Mouse (Mus musculus): ENCODE measurements around the gene Dnajc16.

The Dnajc16 gene

DNA sequence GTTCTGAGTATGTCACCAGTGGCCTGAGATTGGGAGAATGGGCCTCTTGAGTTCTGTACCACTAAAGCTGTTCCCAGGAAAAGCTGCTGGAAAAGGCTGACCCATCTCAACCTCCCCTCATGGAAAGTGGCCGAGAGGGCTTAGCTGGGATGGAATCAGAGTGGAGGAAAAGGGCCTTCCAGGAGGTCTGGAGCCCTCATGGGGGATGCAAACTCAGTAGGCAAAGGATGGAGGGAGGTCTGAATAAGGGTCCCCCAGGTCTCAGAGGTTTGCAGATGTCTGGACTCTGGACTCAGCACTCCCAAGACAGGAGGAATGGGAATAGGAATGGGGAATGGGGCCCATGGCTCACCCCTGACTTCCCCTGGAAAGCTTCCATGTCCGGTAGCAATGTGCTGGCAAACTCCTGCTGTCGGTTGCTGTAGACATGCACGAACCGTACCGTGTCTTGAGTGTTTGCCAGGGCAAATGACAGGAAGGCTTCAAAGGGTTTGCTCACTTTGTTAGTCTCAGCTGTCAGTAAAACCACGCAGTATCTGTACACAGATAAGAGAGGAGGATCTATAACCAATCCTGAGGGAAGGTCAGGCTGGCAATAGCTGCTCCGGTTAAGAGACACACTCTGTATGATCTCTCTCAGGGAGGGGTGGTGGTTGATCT, 21.1 kb downstream of the Dnajc16 start:
- in situ Hi-C loops (cut with MboI; ENCODE audit: unreplicated experiment in 2 of 2), result no loop called here

DNA sequence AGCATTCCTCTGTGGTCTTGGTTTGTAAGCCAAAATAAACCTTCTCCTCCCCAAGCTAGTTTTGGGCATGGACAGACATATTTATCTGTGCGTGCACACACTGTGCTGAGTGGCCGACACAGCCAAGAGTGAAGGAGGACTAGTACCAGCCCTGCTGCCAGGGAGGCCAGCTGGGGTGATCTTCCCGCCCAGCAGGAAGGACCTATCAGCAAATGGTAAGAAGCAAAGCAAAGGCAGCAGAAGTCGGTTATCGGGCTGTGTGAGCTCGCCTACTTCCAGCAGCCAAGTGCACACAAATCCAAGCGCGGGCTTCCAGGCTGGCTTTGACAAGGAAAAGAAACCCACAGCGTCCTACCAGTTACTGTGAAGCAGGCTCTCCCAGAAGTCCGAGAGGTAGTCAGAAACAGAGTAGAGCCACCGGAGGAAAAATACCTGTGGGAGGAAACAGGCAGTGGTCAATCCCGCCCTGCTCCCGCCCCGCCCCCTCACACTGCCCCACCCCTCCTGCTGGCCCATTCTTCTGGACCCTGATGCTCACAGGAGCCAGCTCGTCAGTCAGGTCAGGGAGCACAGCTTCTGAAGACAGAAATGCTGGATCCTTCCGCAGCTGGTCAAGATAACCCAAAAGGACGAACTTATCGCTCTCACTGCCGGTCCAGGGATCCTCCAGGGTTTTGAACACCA, 23.2 kb downstream of the Dnajc16 start:
- in situ Hi-C loops (cut with MboI; ENCODE audit: unreplicated experiment in 2 of 2), result no loop called here

DNA sequence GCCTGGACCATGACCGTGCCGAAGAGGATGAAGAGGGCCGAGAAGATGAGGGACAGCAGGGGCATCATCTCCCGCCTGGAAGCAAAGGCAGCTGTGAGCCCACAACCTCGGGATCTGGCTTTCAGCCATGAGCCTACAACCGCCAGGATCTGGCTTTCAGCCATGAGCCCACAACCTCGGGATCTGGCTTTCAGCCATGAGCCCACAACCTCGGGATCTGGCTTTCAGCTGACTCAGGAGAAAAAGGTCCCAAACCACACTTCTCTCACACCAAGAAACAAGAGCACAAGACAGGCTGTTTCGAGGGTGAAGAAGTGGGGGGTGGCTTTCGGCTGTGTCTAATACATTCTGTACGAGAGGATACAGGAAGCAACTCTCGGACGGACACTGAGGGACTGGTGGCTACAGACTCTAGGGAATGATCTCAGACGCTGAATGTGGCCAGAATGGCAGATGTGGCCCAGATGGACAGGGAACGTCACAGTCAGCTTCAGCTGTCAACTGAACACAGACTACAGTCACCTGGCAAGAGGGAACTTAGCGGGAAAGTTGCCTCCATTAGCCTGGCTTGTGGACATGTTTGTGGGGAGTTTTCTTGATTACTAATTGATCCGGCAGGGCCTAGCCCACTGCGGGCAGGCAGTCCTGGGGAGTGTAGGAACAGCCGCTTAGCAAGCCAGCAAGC, 23.9 kb downstream of the Dnajc16 start:
- in situ Hi-C loops (cut with MboI; ENCODE audit: unreplicated experiment in 2 of 2), result no loop called here

DNA sequence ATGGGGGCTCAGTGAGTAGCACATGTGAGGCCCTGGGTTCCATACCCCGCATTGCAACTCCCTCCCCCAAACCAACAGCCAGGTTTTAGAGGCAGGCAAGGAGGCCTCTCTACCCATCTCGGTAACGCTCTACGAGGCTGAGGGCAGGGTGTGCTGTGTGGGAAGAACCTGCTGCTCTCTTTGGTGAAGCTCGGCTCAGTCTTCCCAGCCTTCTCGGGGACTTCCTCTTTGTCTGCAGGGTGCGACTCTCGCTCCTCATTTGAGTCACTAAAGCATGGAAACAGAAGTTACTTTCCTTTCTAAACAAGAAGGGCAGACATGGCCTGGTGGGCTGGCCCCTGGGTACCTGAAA, 24.4 kb downstream of the Dnajc16 start:
- in situ Hi-C loops (cut with MboI; ENCODE audit: unreplicated experiment in 2 of 2), result no loop called here

DNA sequence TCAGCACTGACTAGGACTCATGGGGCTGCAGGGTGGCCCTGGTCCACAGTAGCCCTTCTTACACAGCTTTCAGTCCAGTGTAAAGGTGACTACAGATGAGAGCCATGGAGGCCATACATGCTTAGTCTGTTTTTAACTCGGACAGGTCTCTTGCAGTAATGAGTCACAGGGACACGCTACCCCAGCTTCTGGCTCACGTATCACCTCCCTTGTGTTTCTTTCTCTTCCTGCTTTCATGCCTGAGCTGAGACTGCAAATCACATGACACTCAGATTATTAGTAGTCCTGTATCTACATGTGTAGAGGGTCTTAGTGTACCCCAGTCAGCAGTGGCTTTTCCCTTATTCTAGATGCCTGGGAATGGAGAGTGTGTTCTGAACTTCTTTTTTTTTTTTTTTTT, 25.7 kb downstream of the Dnajc16 start:
- in situ Hi-C loops (cut with MboI; ENCODE audit: unreplicated experiment in 2 of 2), result no loop called here

DNA sequence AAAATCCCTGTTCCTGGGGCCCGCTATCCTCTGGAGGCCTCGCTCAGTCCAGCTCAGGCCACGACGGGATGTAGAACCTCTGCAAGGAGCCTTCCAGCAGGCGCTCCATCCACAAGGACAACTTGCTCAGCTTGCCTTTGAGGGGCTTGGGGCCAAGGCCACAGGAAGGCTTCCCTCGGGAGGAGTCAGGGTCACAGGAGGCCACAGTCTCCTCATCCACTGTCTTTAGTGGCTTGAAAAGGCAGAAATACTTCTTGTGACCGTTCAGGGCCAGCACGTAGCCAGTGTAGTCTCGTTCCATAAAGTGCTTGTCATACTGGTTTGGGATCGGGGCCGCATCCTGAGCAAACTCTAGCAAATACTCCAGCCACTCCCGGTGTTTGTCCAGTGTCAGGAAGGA, 27.3 kb downstream of the Dnajc16 start:
- in situ Hi-C loops (cut with MboI; ENCODE audit: unreplicated experiment in 2 of 2), result no loop called here

DNA sequence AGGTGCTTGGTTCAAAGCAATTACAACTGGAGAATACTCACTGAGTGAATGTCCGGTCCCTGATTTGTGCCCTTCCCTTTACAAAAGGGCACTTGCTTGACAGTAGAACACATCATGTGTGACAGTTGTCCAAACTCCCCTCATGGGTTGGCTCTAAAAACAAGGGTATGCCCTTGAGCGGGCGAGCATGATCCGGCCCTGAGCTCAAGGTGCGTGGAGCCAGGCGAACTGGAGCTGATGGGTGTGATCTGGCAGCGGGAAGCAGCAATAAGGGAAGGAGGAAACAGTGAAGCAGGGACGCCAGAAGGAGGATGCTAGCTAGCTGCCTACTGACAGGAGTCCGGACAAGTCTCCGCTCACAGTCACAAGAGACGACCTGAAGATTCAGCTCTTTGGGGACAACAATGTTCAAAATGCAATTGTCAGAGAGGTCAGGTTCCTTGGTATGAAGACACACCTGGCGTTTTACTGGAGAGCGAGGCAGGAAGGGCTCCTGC, 28.6 kb downstream of the Dnajc16 start:
- in situ Hi-C loops (cut with MboI; ENCODE audit: unreplicated experiment in 2 of 2), result no loop called here

DNA sequence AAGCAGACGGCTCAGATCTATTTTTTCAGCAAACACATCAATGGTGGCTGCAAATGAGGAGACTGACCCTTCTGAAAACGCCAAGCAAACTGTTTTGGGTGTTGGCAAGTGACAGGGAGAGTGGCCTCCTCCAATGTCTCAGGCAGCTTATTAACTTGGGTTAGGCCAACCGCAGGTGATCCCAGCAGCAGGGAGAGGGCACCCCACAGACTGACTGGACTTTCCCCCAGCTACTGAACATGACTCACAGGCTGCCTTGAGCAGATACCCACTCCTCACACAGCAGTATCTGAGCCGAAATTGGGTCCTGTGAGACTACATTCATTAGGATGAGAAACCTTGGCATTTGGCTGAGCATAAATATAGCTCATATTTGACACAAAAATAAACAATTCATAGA, 29.8 kb downstream of the Dnajc16 start:
- in situ Hi-C loops (cut with MboI; ENCODE audit: unreplicated experiment in 2 of 2), result no loop called here

DNA sequence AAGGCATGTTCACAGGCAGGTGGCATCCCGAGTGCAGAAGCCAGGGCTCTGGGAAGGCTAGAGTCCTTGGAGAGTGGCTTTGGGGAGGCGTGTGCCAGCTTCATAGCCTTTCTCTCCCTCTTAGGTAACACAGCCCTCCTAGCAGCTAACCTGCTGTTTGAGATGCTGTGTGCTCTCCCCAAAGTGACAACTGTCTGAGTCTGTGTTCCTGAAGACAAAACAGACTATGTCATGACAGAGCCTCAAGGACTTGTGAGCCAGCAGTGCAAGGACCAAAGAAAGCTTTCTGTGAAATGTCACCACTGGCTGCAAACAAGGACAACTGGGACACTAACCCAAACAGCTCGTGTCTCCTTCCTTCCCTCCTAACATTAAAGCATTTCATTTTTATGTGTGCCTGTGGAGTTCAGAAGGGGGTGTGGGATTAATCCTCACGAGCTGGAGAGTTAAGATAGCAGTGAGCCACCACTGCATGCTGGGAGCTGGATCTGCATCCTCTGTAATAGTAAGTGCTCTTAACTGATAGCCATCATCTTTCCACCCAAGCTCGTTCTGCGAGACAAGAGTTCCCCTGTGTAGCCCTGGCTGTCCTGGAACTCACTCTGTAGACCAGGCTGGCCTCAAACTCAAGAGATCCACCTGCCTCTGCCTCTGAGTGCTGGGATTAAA, 31.7 kb downstream of the Dnajc16 start:
- in situ Hi-C loops (cut with MboI; ENCODE audit: unreplicated experiment in 2 of 2), result no loop called here

DNA sequence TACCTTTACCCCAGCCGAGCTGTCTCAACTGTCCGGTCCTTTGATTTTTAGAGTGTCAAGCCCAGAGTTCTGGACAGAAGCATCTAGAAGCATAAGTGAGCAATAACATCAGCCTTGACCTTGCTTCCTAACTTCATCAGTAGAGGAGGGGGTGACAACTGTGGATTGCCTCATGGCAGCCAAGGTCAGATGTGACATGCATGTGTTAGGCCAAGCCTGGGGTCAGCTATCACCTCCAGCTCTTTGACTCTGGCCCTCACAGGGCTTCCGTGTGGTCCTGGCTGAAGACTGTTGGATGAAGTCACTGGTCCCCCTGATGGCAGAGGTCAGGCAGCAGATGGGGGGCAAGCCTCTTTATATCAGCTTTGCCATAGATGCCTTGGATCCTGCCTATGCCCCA, 33.6 kb downstream of the Dnajc16 start:
- in situ Hi-C loops (cut with MboI; ENCODE audit: unreplicated experiment in 2 of 2), result no loop called here

DNA sequence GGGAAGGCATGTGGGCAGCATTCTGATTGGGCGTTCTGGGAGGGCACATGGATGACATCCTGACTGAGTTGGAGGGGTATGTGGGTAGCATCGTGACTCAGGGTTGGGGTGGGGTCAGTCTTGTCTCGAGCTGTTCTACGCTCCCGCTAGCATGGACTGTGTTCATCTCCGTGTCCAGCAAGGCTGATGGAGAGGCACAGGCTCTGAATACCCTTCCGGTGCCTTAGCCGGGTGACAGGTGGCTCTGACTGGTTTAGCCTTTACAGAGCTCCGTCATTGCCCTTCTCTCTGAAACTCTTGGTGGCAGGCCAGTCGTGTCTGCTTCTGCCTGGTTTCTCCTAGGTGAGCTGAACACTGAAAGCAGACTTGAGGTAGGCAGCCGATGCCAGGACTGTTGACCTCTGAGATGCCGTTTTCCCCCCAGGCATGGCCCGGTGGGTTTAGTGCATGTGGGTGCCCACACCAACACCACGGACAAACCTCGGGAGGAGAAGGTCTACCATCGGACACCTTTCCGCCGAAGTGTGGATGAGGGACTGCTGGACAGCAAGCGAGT, 35.3 kb downstream of the Dnajc16 start:
- in situ Hi-C loops (cut with MboI; ENCODE audit: unreplicated experiment in 2 of 2), result no loop called here

DNA sequence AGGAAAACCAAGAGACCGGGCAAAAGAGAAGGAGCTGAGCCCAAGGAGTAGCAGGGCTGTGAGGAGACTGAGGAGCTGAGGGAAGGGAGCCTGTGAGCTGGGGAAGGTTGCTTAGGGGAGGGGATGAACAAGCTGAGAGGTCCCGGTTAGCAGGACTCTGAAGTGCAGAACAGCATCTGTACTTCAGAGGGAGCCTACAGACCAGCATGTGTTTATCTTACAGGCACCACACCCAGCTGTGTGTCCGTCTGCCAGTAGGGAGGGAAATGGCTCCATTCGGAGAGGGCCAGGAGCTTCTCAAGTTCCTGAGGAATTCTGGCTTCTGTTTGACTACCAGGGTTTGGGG, 38.7 kb downstream of the Dnajc16 start:
- in situ Hi-C loops (cut with MboI; ENCODE audit: unreplicated experiment in 2 of 2), result no loop called here

DNA sequence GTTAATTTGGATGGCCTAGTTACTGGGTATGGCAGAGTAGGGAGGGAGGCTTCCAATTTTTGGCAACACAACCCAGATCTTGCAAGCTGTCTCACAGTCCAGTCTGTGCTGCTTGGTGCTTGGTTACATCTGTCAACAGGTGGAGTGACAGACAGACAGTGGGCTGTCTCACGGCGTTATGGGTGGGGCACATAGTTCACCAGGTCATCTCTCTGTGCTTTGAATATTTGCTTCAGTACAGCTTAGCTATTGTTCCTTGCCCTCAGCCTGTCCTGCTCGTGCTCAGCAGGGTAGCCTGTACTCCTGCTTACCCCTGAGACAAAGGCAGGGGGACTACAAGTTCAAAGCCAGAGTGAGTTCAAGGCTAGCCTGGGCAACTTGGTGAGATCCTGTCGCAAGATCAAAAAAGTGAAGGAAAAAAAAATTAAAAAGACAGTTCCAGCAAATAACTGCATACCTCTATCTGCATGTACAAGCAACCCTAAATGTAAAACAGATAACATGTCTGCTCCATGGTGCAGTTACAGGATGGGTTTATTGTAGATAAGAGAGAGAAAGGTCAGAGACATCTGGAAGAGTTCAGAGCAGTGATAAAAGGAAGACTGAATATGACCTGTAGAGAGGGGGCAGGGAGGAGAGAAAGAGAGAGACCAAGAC, 39.2 kb downstream of the Dnajc16 start:
- in situ Hi-C loops (cut with MboI; ENCODE audit: unreplicated experiment in 2 of 2), result no loop called here

DNA sequence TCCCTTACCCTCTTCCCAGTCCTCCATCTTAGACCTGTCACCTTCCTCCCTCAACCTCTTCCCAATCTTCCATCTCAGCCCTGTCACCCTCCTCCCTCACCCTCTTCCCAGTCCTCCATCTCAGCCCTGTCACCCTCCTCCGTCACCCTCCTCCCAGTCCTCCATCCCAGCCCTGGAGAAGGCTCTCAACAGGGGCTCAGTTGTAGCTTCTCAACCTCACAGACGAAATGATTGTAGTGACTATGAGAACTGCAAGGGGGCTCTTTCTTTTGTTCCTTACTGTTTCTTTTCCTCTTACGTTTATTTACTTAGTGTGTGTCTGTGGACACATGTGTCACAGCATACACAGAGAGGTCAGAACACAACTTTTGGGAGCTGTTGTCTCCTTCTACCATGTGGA, 39.9 kb downstream of the Dnajc16 start:
- in situ Hi-C loops (cut with MboI; ENCODE audit: unreplicated experiment in 2 of 2), result no loop called here

DNA sequence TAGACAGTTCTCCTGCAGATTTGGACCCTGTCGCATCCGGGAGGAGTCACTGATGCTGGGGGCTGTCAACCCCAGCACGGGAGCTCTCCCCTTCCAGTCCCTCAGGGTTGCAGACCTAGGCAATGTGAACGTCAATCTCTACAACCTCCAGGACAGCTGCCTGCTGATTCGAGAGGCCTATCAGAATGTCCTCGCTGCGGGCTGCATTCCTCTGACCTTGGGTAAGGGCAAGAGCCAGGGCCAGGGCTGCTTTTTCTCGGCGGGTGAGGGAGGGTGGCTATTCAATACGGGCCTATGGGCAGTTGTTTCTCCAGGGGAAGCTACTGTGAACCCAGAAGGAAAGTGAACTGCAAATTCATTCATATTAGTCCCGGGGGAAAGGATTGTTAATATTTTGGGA, 41.2 kb downstream of the Dnajc16 start:
- in situ Hi-C loops (cut with MboI; ENCODE audit: unreplicated experiment in 2 of 2), result no loop called here

DNA sequence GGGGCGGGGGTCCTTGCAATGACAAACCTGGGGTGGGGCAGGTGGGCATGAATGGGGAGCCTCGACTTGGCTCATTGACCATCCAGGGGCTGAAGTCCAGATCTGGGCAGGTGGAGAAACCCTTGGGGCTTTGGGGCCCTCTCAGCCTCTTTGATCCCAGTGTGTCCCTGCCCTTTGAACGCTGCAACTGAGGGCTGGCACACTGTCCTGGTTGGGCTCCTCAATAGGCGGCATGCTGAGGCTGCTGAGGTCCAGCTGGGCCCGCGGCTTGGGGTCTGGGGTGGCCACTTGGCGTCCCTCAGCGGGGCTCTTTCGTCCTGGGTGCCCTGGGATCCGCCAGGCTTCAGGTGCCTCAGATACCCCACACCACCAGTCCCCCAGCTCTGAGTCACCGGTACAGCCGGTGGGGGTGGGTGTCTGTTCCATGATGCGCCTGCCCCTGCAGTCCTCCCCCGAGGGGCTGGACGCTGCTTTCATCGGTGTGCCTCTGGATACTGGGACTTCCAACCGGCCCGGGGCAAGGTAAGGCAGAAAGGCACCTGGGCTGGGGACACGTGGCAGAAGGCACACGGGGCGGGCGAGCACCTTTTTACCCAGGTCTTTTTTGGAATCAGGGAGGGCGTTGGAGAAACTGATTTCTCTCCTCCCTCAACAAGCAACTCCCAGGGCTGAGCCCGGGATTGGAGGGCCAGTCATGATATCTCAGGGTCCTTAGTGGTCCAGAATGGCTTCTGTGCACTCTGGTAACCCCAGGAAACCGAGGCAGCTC, 44.0 kb downstream of the Dnajc16 start, which contains the start of gene Agmat:
Agmat (plus strand) TSS at position 95 of the 769 bp plus-strand sequence.
- in situ Hi-C loops (cut with MboI; ENCODE audit: unreplicated experiment in 2 of 2), result no loop called here

DNA sequence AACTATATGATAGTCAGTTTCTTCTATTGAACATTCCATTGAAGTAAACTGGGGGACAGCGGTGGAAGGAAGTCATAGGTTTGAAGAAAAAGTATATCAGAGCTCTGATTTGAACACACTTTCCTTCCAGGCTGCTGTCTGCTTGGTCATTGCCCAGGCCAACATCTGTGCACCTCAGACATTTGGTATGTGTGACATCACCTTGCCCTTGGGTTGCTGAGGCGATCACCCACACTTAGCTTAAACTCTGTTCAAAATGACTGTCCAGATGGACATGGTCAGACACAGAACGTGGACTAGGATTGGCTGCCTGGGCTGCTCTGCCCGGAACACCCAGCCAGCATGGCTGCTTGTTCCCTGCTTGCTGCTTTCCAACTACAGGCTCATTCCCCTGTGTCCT, 48.4 kb downstream of the Dnajc16 start:
- in situ Hi-C loops (cut with MboI; ENCODE audit: unreplicated experiment in 2 of 2), result no loop called here

DNA sequence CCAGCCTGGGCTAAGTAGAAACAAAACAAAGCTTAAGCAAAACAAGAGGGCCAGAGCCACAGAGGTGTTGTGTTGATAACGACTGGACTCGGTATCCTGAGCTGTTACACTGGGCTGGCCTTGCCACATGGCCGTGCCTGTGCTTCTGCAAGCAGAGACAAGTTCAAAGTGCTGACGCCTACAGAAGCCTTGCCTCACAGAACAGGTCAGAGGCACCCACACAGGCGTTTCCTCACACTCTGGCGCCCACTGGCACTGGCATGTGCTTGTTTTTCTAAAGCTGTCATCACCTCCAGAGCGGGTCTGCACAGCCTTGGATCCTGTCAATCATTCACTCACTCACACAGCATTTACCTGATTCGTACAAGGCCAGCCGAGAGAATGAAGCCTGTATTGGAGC, 48.9 kb downstream of the Dnajc16 start:
- in situ Hi-C loops (cut with MboI; ENCODE audit: unreplicated experiment in 2 of 2), result no loop called here

DNA sequence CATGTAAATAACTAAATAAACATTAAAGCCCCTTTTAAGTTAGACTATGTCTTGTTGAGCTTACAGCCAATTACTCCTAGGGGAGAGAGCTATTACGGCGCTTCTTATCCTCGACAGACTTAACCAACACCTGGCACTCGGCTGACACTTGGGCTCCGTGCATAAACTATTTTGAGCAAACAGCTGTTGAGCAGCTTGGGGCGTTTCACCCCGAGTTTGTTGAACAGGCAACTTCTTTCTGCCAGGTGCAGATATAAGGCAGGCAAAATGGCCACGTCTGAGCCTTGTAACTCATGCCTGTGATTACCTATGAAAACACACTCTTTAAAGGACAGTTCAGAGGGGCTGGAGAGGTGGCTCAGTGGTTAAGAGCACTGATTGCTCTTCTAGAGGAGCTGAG, 52.7 kb downstream of the Dnajc16 start:
- in situ Hi-C loops (cut with MboI; ENCODE audit: unreplicated experiment in 2 of 2), result loop anchor here in 1 of 2 experiments (5.0 kb wide), 1 partner anchor 44 kb away; no protein-coding TSS in a partner anchor

DNA sequence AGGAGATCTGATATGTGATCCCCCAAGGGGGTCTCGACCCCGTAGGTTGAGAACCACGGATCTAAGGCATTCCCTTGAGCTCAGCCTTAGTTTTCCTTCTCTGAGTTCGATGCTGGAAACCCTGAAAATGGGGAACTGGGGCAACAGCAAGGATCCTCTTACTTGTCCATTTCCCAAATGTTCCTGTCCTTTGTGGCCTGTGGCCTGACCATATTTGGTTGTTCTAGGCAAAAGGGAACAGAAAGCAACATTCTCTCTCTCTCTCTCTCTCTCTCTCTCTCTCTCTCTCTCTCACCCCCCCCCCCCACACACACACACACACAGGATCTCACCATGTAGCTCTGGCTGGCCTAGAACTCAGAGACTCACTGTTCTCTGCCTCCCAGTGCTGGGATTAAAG, 53.9 kb downstream of the Dnajc16 start:
- in situ Hi-C loops (cut with MboI; ENCODE audit: unreplicated experiment in 2 of 2), result loop anchor here in 1 of 2 experiments (5.0 kb wide), 1 partner anchor 45 kb away; no protein-coding TSS in a partner anchor

Data from v-Abl transformed pro-B cells (cell line).